Mouse (Mus musculus): ENCODE results near the gene Unc5a. TPM values are rescaled to one million over a fixed set of nuclear protein-coding genes. Genes with fewer than 3 reads are reported as not detected.

Unc5a gene
- polyA plus RNA-seq, 1 experiment from 2014 or later = 0.55 TPM

DNA sequence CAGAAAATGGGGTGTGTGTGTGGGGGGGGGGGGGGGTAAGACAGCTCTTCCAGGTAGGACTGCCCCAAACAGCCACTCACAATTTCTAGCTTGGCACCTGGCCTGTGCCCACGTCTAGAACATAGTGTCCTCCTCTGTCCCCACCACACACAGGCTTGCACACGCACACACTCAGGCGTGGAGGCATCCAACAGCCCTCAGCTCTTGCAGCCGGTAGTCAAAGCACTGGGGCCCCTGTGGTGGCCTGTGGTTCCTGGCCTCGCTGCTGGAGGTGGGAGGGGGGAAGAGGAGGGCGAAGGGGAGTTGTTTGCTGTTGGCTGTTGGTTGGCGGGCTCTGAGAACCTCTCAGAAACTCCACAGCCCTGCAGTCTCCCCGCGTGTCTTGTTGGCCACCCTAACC, 920 bp downstream of the Unc5a start:
- peak overlapping the region; percentile 53; the same call in 1 of the 2 replicates for H3K4me3 ChIP-seq (ENCODE audit: low read depth, low read length)
- TF ChIP-seq EP300 (IDR thresholded peaks at IDR 0.05; ENCODE audit: low read depth) (no peak), CTCF (IDR thresholded peaks at IDR 0.05; ENCODE audit: low read depth) (no peak)
- peaks cover 4% of the 10 kb centered on the region; the same call in 1 of the 2 replicates for H3K4me1 ChIP-seq (ENCODE audit: insufficient read depth)
- ATAC-seq (no peak), DNase-seq (no peak)
- no peak overlapping the region for H3K27ac ChIP-seq (ENCODE audit: low read depth)
- no peaks in the 10 kb centered on the region for H3K9me3 ChIP-seq (ENCODE audit: low read length)
- H3K36me3 ChIP-seq (replicated peaks; ENCODE audit: insufficient read depth, low read length) = no peaks in the 10 kb centered on the region
- no peak overlapping the region for H3K9ac ChIP-seq (replicated peaks)
- WGBS (ENCODE audit: insufficient replicate concordance) = 0% methylated on average over 9 of the region's 9 CpGs
- H3K4me2 ChIP-seq (ENCODE audit: low read depth, low read length) = peak overlapping the region; percentile 73
- peaks cover 70% of the 10 kb centered on the region for H3K27me3 ChIP-seq (ENCODE audit: insufficient read depth, low read length)

DNA sequence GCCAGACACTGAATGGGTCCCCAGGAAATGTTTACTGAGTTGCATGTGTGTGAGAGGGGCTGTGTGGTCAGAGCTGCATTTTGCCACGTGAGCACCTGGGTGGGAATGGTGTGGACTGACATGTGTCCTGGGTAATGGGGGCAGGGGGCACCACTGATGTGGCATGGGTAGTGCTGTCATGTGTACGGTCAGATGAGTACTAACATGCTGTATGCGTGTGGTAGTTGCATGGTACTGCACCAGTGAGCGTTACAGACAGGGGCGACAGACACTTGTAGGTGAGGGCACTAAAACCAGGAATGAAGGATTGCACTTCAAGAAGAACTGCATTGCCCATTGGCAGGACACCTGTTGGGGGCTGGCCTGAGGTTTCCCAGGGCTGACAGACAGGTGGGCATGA, 2.0 kb downstream of the Unc5a start:
- Histone ChIP-seq H3K9me3 (ENCODE audit: low read length) (no peaks in the 10 kb centered on the region), H3K9ac (replicated peaks) (no peak overlapping the region), H3K36me3 (replicated peaks; ENCODE audit: insufficient read depth, low read length) (no peaks in the 10 kb centered on the region), H3K4me3 (ENCODE audit: low read depth, low read length) (no peak overlapping the region), H3K27me3 (ENCODE audit: insufficient read depth, low read length) (peaks cover 80% of the 10 kb centered on the region), H3K4me2 (ENCODE audit: low read depth, low read length) (no peak overlapping the region), H3K4me1 (ENCODE audit: insufficient read depth) (peaks cover 8% of the 10 kb centered on the region), H3K27ac (ENCODE audit: low read depth) (no peak overlapping the region)
- DNase-seq (no peak), ATAC-seq (no peak)
- WGBS (ENCODE audit: insufficient replicate concordance) = 61% methylated on average over 5 of the region's 5 CpGs
- TF ChIP-seq EP300 (IDR thresholded peaks at IDR 0.05; ENCODE audit: low read depth) (no peak), CTCF (IDR thresholded peaks at IDR 0.05; ENCODE audit: low read depth) (no peak)

DNA sequence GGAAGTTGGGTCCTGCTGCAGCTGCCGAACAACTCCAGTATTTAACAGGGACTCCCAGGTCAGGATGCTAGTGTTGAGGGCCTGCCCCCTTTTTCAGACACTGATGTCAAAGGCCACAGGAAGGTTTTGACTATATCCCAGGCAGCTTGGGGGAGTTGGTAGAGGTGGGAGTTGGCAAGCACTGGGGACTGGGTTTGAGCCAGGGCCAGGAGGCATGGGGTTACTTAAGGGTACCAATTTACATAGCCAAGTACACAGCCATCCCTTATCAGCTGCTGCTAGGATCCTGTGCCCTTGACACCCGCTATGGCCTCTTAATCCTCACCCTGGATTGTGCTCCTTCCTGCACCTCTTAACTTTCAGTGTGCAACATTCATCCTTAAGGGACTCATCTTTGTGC, 5.5 kb downstream of the Unc5a start:
- Histone ChIP-seq H3K9me3 (ENCODE audit: low read length) (no peaks in the 10 kb centered on the region), H3K4me2 (ENCODE audit: low read depth, low read length) (no peak overlapping the region), H3K36me3 (replicated peaks; ENCODE audit: insufficient read depth, low read length) (no peaks in the 10 kb centered on the region), H3K9ac (replicated peaks) (no peak overlapping the region), H3K27ac (ENCODE audit: low read depth) (no peak overlapping the region), H3K4me1 (ENCODE audit: insufficient read depth) (peaks cover 5% of the 10 kb centered on the region), H3K27me3 (ENCODE audit: insufficient read depth, low read length) (peaks cover 66% of the 10 kb centered on the region), H3K4me3 (ENCODE audit: low read depth, low read length) (no peak overlapping the region)
- ATAC-seq (no peak), DNase-seq (no peak)
- TF ChIP-seq CTCF (IDR thresholded peaks at IDR 0.05; ENCODE audit: low read depth) (no peak), EP300 (IDR thresholded peaks at IDR 0.05; ENCODE audit: low read depth) (no peak)
- 43% methylated on average over 2 of the region's 2 CpGs for WGBS (ENCODE audit: insufficient replicate concordance)

DNA sequence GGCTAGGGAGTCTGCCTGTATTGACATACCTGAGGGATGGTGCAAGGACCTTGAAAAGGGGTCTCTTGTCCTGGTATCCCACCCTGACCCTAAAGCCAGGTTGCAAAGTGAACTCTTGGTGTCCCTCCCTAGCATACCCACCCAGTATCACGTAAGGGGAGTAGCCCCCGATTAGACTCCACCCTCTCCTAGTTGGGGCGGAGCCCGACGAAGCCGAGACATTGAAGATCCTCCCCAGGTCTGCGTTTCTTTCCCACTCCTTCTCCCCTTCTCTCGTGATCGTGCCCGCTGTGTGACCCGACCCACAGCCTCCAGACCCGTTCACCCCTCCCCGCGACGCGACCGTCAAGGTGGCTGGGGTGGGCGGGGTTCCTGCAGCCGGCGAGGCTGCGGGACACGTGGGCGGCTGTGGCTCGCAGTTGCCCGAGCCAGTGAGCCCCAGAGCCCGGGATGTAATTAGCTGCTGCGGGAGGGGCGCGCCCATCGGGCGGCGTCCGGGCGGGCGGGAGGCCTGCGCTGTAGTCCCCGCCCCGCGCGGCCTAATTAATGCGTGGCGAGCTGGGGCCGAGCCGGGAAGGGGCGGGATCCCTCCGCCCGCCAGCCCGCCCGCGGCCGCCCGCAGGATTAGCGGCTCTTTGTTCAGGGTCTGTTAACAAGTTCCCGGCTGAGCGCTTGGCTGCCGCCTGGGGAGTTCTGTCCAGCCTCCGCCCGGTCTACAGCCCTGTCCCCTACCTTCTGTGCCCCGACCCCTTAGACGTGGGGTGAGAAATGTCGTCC, 6.7 kb downstream of the Unc5a start:
- DNase-seq (peak; percentile 26), ATAC-seq (no peak)
- H3K27ac ChIP-seq (ENCODE audit: low read depth) = no peak overlapping the region
- H3K27me3 ChIP-seq (ENCODE audit: insufficient read depth, low read length) = peaks cover 55% of the 10 kb centered on the region
- no peak overlapping the region for H3K9ac ChIP-seq (replicated peaks)
- peak overlapping the region; percentile 72 for H3K4me2 ChIP-seq (ENCODE audit: low read depth, low read length)
- no peak for TF ChIP-seq CTCF (IDR thresholded peaks at IDR 0.05; ENCODE audit: low read depth)
- no peak for TF ChIP-seq EP300 (IDR thresholded peaks at IDR 0.05; ENCODE audit: low read depth)
- peaks cover 5% of the 10 kb centered on the region for H3K4me1 ChIP-seq (ENCODE audit: insufficient read depth)
- H3K36me3 ChIP-seq (replicated peaks; ENCODE audit: insufficient read depth, low read length) = no peaks in the 10 kb centered on the region
- no peaks in the 10 kb centered on the region for H3K9me3 ChIP-seq (ENCODE audit: low read length)
- 1% methylated on average over 61 of the region's 61 CpGs for WGBS (ENCODE audit: insufficient replicate concordance)
- H3K4me3 ChIP-seq (ENCODE audit: low read depth, low read length) = peak overlapping the region; percentile 48

DNA sequence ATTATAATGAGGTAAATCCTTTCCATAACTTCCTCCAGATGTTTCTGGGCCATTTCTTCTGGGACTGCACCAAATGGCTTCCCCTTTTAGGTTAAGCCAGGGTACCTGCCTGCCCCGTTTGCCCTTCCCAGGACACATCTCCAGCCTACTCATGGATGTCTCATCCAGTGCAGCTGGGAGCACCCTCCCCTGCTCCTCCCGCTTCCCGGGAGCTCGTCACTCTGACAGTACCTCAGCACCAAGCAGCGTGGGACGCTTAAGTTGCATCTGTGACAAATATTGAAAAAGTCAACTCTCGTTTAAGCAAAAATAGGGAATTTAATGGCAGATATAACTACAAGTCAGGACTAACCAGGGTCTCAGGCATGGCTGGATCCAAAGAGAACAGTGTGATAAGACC, 8.1 kb downstream of the Unc5a start:
- 76% methylated on average over 7 of the region's 7 CpGs for WGBS (ENCODE audit: insufficient replicate concordance)
- TF ChIP-seq EP300 (IDR thresholded peaks at IDR 0.05; ENCODE audit: low read depth) = no peak
- TF ChIP-seq CTCF (IDR thresholded peaks at IDR 0.05; ENCODE audit: low read depth) = no peak
- Histone ChIP-seq H3K9me3 (ENCODE audit: low read length) (no peaks in the 10 kb centered on the region), H3K4me3 (ENCODE audit: low read depth, low read length) (no peak overlapping the region), H3K27ac (ENCODE audit: low read depth) (no peak overlapping the region), H3K4me1 (ENCODE audit: insufficient read depth) (peaks cover 5% of the 10 kb centered on the region), H3K9ac (replicated peaks) (no peak overlapping the region), H3K4me2 (ENCODE audit: low read depth, low read length) (no peak overlapping the region), H3K27me3 (ENCODE audit: insufficient read depth, low read length) (peaks cover 43% of the 10 kb centered on the region), H3K36me3 (replicated peaks; ENCODE audit: insufficient read depth, low read length) (no peaks in the 10 kb centered on the region)
- DNase-seq = no peak
- ATAC-seq = no peak

DNA sequence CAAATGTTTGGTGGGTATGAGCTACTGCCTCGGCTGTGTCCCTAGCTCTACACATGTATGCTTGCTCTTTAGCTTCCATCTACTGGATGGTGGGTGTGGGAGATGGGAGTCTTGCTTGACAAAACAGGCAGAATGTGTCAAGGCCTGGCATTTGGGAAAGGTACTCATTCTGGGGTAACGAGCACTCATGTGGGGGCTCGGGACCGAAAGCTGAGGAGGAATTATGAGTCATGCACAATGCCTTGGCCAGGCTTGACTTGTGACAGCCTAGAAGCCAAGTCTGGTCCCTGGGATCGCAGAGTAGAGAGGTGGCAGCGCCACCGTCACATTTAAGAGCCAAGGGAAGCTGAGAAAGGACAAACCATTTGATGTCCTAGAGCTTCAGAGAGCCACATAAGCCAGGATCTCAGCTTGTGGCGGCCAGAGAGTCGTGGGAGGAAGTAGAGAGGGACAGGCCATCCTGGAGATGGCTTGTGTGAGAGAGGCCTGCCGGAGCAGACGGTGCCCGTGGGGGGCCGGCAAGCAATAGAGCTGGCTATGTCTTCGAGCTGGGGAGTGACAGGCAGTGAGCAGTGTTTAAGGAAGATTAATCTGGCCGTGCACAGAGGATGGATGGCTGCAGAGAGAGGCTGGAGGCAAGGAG, 10.0 kb downstream of the Unc5a start:
- Histone ChIP-seq H3K4me1 (ENCODE audit: insufficient read depth) (peaks cover 5% of the 10 kb centered on the region), H3K36me3 (replicated peaks; ENCODE audit: insufficient read depth, low read length) (no peaks in the 10 kb centered on the region), H3K9me3 (ENCODE audit: low read length) (no peaks in the 10 kb centered on the region), H3K27me3 (ENCODE audit: insufficient read depth, low read length) (peaks cover 38% of the 10 kb centered on the region), H3K9ac (replicated peaks) (no peak overlapping the region), H3K4me3 (ENCODE audit: low read depth, low read length) (no peak overlapping the region), H3K27ac (ENCODE audit: low read depth) (no peak overlapping the region), H3K4me2 (ENCODE audit: low read depth, low read length) (no peak overlapping the region)
- no peak for ATAC-seq
- no peak for TF ChIP-seq CTCF (IDR thresholded peaks at IDR 0.05; ENCODE audit: low read depth)
- no peak for TF ChIP-seq EP300 (IDR thresholded peaks at IDR 0.05; ENCODE audit: low read depth)
- 53% methylated on average over 15 of the region's 15 CpGs for WGBS (ENCODE audit: insufficient replicate concordance)
- no peak for DNase-seq

All from liver, postnatal 0 days (tissue).